Mouse (Mus musculus) Patski (cell line): ENCODE results near the gene Gm16442. TPM values are rescaled to one million over a fixed set of nuclear protein-coding genes. Genes with fewer than 3 reads are reported as not detected.
"Not testable (repeated sequence)": the region's sequence is repeated elsewhere in the genome, so short reads cannot be mapped to it uniquely, and the experiment has no call there.

Source experiments
- ATAC-seq: fragments of 100-300 bp; one replicate; pipeline ENCODE4 v1.8.0; 2021
- CTCF ChIA-PET: fragments of 350-600 bp; sonication (Branson Sonifier 250); formaldehyde crosslinking; loops from one replicate; lab custom pipeline; 2022; ENCODE audit warnings: inconsistent platforms; lab: Charles Lee
- POLR2A ChIA-PET: fragments of 350-600 bp; sonication (Branson Sonifier 250); formaldehyde crosslinking; loops from one replicate; lab custom pipeline; 2022; ENCODE audit warnings: antibody characterized with exemption, inconsistent platforms; lab: Charles Lee
- DNase-seq: peaks from one replicate; pipeline ENCODE4 v3.0.0-alpha.2; 2011; ENCODE audit warnings: low read depth, low spot score
- H3K27me3 ChIP-seq: fragments of 371-371 bp; one replicate; pipeline ENCODE4 v1.5.1; 2021
- in situ Hi-C: fragments of 300-500 bp; cut with MboI; formaldehyde crosslinking; loops from 3 replicates; pipeline ENCODE4 v1.11.1; 2018; ENCODE audit warnings: low pct_unique_long_range_greater_than_20kb, mixed read lengths
- polyA plus RNA-seq: library from polyadenylated mRNA; unstranded; gene quantifications from one replicate; pipeline ENCODE4 v1.2.3, GENCODE M21; 2021

The Gm16442 gene
- not detected for polyA plus RNA-seq

DNA sequence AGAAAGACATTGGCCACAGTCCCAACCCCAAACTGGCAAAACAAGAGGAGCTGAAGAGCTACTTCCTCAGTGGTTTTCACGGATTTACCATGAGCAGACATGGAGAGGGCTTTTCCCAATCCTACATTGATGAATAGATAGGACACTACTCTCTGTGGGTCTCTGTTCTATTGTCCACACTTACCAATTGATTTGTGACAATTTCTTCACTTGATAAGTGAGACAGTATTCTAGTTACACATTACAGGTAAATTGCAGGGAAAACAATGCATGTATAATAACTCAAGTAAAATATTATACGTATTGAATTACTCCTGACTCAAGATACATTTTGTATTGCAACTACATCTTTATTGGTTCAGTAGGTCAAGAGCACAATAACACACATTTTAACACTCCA lies at the start of gene Gm16442:
Gene Gm16442 (minus strand): TSS at position 101 of the 400 bp plus-strand sequence.
- H3K27me3 ChIP-seq, POLR2A ChIA-PET, ATAC-seq, DNase-seq, in situ Hi-C loops, CTCF ChIA-PET: not testable (repeated sequence)

DNA sequence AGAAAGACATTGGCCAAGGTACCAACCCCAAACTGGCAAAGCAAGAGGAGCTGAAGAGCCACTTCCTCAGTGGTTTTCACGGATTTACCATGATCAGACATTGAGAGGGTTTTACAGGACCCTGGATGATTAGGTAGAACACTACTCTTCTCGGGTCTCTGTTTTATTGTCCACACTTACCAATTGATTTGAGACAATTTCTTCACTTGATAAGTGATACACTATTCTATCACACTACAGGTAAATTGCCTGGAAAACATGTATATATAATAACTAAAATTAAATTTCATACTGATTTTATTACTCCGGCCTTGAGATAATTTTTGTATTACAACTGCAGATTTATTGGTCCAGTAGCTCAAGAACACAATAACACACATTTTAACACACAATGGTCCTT lies 45.9 kb upstream of the Gm16442 start, which contains the start of gene Vmn1r94:
Gene Vmn1r94 (minus strand): TSS at position 101 of the 400 bp plus-strand sequence.
- ATAC-seq, POLR2A ChIA-PET, H3K27me3 ChIP-seq, CTCF ChIA-PET, DNase-seq, in situ Hi-C loops: not testable (repeated sequence)

DNA sequence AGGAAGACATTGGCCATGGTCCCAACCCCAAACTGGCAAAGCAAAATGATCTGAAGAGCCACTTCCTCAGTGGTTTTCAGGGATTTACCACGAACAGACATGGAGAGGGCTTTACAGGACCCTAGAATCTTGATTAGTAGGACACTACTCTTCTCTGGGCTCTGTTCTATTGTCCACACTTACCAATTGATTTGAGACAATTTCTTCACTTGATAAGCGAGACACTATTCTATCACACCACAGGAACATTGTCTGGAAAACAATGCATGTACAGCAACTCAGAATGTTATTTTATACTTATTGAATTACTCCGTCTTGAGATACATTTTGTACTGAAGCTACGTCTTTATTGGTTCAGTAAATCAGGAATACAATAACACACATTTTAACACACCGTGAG lies 16.6 kb upstream of the Gm16442 start, which contains the start of gene Vmn1r93:
Gene Vmn1r93 (minus strand): TSS at position 101 of the 400 bp plus-strand sequence.
- H3K27me3 ChIP-seq, CTCF ChIA-PET, POLR2A ChIA-PET, DNase-seq, in situ Hi-C loops, ATAC-seq: not testable (repeated sequence)

DNA sequence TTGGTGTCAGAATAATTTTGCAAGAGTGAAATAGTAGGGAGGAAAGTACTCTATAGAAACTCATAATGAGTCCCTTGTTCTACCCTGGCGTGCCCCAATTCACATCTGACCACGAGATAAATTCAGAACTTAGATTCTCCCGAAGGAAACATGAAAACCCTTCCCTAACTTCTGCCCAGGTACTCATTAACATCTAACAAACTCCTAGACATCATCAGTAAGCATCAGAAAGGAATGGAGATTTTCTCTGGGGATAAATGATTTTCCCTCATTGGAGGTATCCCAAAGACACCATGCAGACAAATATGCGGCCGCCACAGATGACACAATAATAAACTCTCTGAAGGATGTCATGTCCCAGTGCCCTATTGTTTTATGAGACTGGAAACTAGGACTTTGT lies 23.0 kb downstream of the Gm16442 start, which contains the start of gene Vmn1r91:
Gene Vmn1r91 (plus strand): TSS at position 301 of the 400 bp plus-strand sequence.
- in situ Hi-C loops, ATAC-seq: not testable (repeated sequence)

DNA sequence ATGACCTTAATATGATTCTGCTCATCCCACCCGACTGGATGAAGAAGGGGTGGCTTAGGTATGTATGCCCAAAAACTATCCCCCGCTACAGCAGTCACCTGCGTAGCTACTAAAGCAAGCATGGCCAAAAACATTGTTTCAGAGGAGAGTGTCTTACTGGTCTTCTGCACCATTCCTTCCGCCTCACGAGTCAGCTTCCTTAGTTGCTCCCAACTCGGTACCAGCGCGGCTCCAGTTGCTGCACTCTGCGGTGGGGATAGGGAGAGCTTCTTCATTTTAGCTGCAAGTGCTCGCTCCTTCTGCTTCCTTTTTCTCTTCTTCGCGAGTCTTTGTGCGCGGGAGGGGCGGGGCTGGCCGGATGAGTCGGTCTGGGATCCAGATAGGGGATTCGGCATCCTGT lies 44.3 kb downstream of the Gm16442 start:
- POLR2A ChIA-PET, CTCF ChIA-PET, DNase-seq, H3K27me3 ChIP-seq, in situ Hi-C loops, ATAC-seq: not testable (repeated sequence)

More for the DNA sequence above, 23.0 kb downstream of the Gm16442 start, which contains the start of gene Vmn1r91:
- CTCF ChIA-PET, H3K27me3 ChIP-seq, POLR2A ChIA-PET, DNase-seq: not testable (repeated sequence)

Other genes with a start within 250 kb of the Gm16442 start
- 0.21 TPM for gene Ceacam19, start 234.6 kb downstream of the Gm16442 start, polyA plus RNA-seq
- gene Pvr, start 201.4 kb downstream of the Gm16442 start, polyA plus RNA-seq, result 38.0 TPM
- 0.06 TPM for gene Igsf23, start 171.8 kb downstream of the Gm16442 start, polyA plus RNA-seq
- not detected for gene Ceacam20, start 157.2 kb downstream of the Gm16442 start, polyA plus RNA-seq
- not detected for gene Nlrp9b, start 131.1 kb downstream of the Gm16442 start, polyA plus RNA-seq
- gene Vmn1r91, start 22.9 kb downstream of the Gm16442 start, polyA plus RNA-seq, result not detected
- not detected for gene Vmn1r93, start 16.5 kb upstream of the Gm16442 start, polyA plus RNA-seq
- gene Vmn1r94, start 45.8 kb upstream of the Gm16442 start, polyA plus RNA-seq, result not detected
- not detected for gene Vmn1r95, start 71.1 kb upstream of the Gm16442 start, polyA plus RNA-seq
- not detected for gene Gm6164, start 83.0 kb upstream of the Gm16442 start, polyA plus RNA-seq
- gene Gm4498, start 111.2 kb upstream of the Gm16442 start, polyA plus RNA-seq, result not detected
- gene Gm5890, start 140.3 kb upstream of the Gm16442 start, polyA plus RNA-seq, result not detected
- not detected for gene Gm4133, start 211.5 kb upstream of the Gm16442 start, polyA plus RNA-seq